Mouse (Mus musculus): ENCODE data around the gene Rangap1.

GRCm38 (mm10) chr15:81663281-81663680, 82.0 kb downstream of the Rangap1 start:
- TF ChIP-seq CTCF (IDR thresholded peaks at IDR 0.05; ENCODE audit: low read depth, low read length) (no peak), EP300 (IDR thresholded peaks at IDR 0.05; ENCODE audit: insufficient read depth, low read depth, low read length) (0 out of 2 replicates have a peak, but pooled peaks have one; percentile 13)
